Mouse (Mus musculus) heart, adult 9 months (tissue): ENCODE measurements at regions not wholly inside any gene's neighbourhood (a gene's known extent, or its start where the extent isn't known, plus 50 kb on each side); places are given as distances from the start of the nearest gene placed in this dataset.
A peak's percentile ranks its signal among the peaks of the same experiment; 100 is the strongest.

Source experiments
- DNase-seq, 2 experiments: peaks; one replicate each; pipeline ENCODE4 v3.0.0; 2022; ENCODE audit warnings: low spot score in 2 of 2

GRCm38 (mm10) chr14:29876668-29877067 is 91.4 kb upstream of the Selenok start:
- no peak for DNase-seq

- peak in 1 of 2 experiments; percentile 16 for DNase-seq
Measured at GRCm38 (mm10) chr14:29877671-29878422, 90.3 kb upstream of the Selenok start.

- no peak for DNase-seq
Measured at GRCm38 (mm10) chr14:29878423-29878800, 89.7 kb upstream of the Selenok start.

GRCm38 (mm10) chr14:29879283-29879682 is 88.8 kb upstream of the Selenok start:
- no peak for DNase-seq

- DNase-seq: no peak
Measured at GRCm38 (mm10) chr14:29882666-29883344, 85.3 kb upstream of the Selenok start.

GRCm38 (mm10) chr14:29895332-29895988 is 72.6 kb upstream of the Selenok start:
- DNase-seq: peak; percentile 55 to 59

GRCm38 (mm10) chr14:29895989-29896675 is 72.0 kb upstream of the Selenok start:
- DNase-seq: peak; percentile 3 to 6

GRCm38 (mm10) chr14:29900931-29901330 is 67.2 kb upstream of the Selenok start:
- peak; percentile 48 to 57 for DNase-seq

- no peak for DNase-seq
Measured at GRCm38 (mm10) chr14:29903574-29903973, 64.5 kb upstream of the Selenok start.

- peak; percentile 17 to 38 for DNase-seq
Measured at GRCm38 (mm10) chr14:29904856-29905255, 63.3 kb upstream of the Selenok start.

GRCm38 (mm10) chr14:29909741-29910140 is 58.4 kb upstream of the Selenok start:
- no peak for DNase-seq
